Mouse (Mus musculus): ENCODE data around the gene Izumo1. TPM values are rescaled to one million over a fixed set of nuclear protein-coding genes. Genes with fewer than 3 reads are reported as not detected.

The Izumo1 gene
- total RNA-seq (2021) = not detected

GRCm38 (mm10) chr7:45621443-45621842 lies at the start of gene Izumo1:
TSS of gene Izumo1 (plus strand) at chr7:45621811.
- DNase-seq = no peak

- no peak for DNase-seq
Observed at GRCm38 (mm10) chr7:45571966-45572365, 49.6 kb upstream of the Izumo1 start.

GRCm38 (mm10) chr7:45573954-45574353 lies 47.7 kb upstream of the Izumo1 start:
- no peak for DNase-seq

DNA sequence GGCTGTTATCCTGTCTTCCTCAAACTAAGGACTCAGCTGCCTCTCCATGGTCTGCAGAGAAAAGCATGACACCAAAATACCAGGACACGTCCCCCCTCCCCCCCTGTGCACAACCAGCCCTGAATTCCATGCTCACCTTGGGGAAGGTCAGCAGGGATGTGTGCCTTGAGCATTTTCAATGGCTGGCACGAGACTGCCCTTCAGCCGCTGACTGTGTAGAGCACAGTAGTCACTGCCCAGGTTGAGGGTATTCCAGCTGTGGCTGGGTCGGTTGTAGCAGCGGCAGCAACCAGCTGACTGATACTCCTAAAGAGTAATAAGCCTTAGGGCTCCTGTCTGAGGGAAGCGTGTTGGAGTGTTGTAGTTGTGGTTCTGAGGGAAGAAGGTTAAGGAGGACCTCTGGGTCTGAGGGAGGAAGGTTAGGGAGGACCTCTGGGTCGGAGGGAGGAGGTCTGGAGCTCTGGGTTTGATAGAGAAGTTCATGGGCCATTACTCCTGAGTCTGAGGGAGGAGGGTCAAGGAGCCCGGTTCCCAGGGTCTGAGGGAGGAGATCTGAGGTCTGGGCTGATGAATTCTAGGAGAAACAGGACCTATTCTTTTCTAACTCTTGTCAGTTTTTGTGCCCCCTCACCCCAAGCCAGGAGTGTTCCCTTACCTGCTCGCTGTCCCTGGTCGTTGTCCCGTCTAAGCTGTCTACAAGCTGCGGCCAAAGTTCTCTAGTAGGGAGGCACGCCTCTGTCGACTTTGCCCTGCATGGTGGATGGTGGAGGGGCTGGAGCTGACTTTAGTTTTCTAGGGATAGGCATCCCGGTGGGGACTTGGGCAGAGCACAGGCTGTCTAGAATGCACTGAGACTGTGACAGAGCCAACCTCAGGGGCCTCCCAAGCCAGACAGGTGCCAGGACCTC lies 46.9 kb upstream of the Izumo1 start:
- DNase-seq = no peak

DNA sequence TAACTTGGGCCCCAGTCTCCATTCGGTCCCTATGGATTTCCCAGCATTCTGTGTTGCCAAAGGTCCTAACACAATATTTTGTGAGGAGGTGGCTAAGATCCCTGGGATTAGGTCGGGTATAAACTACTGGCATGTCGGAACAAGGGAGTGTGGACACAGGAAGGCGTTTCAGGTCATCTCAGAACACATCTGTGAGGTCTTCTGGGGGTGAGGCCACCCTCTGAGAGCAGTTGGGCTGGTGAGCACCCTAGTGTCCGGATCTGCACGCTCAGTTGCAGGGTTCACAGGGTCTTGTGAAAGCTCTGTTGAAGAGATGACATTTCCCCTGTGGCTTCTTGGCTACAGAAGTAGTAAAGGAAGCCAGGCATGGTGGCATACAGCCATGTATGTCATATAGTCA lies 35.7 kb upstream of the Izumo1 start:
- DNase-seq = no peak

GRCm38 (mm10) chr7:45587631-45588592 lies 33.7 kb upstream of the Izumo1 start:
- no peak for DNase-seq

DNA sequence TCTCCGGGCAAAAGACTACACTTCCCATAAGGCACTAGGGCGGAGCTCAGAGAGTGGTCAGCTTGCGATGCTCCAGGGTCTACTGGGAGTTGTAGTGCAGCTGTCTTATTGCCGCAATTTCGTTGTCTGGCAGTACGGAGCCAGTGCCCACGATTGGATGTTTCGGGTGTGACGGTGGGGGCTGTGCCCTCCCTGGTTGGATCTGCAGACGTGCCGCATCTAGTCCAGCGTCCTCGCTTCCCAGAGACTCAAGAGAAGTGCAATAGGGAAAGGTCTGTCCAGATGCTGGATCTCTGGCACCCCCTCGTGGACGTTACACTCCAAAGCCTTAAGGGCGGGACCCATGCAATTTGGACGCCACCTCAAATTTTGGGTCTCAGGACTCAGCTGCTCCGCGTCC lies 32.4 kb upstream of the Izumo1 start:
- peak; percentile 96 for DNase-seq

- no peak for DNase-seq
Observed at GRCm38 (mm10) chr7:45589898-45590297, 31.7 kb upstream of the Izumo1 start.

DNA sequence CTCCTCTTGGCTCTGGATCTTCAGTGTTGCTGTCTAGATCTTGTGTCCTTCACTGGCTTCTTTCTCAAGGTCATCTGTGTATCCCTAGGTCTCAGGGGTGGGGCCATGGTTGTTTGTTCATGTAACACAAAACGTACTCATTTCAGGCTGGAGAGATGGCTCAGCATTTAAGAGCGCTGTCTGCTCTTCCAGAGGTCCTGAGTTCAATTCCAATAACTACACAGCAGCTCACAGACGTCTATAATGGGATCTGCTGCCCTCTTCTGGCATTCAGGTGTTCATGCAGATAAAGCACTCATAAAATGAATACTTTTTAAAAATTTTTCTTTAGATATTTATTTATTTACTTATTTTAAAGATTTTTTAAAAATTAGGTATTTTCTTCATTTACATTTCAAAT lies 30.7 kb upstream of the Izumo1 start:
- DNase-seq = no peak

GRCm38 (mm10) chr7:45591880-45592279 lies 29.7 kb upstream of the Izumo1 start:
- DNase-seq = no peak

DNA sequence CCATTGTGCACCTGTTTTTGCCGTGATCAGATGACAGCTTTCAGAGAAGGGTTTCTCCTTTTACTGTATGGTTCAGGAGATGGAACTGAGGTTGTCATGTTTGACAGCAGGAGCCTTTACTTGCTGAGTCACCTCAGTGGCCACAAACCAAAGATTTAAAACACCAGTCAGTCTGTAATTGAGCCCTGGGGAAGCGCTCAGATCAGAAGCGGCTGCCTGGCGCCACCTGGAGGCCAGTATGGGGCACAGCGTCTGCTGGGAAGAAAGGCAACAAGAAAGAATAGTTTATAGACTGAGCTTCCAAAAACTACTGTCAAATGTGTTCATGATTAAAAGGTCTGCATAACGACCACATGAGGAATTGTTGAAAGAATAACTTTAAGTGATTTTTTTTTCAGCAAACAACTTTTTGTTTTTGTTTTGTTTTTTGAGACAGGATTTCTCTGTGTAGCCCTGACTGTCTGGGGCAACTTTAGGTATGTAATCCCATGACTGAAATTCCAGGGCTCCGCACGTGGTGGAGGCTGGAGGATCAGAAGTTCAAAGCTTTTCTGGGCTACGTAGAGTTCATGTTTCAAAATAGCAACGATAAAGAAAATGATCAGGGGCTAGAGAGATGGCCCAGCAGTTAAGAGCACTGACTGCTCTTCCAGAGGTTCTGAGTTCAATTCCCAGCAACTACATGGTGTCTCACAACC lies 28.3 kb upstream of the Izumo1 start:
- DNase-seq = peak; percentile 43 to 71

DNA sequence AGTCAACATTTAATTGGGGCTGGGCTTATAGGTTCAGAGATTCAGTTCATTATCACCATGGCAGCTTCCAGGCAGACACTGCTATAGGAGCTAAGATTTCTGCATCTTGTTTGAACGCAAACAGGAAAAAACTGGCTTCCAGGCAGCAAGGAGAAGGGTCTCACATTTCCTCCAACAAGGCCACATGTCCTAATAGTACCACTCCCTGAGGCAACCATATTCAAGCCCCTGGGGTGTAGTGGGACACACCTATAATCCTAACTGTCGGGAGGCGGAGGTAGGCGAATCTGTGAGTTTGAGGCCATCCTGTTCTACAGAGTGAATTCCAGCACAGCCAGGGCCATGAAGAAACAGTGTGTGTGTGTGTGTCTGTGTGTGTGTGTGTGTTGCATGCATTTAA lies 26.4 kb upstream of the Izumo1 start:
- DNase-seq = no peak

DNA sequence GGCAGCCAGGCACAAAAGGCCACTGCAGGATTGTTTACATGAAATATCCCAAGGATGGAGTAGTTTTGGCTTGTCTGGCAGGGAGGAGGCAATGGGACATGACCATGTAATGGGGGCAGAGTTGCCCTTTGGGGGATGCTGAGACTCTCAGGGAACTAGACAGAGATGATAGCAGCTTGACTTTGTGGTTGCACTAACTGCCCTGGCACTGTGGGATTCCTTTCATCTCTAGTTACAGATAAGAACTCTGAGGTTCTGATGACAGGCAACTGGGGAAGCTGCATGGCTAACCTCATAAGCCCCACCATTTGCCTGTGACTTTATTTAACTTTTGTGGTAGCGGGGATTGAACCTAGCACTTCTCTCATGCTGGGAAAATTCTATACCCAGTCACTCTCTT lies 25.5 kb upstream of the Izumo1 start:
- DNase-seq = no peak

- DNase-seq = no peak
Observed at GRCm38 (mm10) chr7:45597013-45597412, 24.6 kb upstream of the Izumo1 start.

DNA sequence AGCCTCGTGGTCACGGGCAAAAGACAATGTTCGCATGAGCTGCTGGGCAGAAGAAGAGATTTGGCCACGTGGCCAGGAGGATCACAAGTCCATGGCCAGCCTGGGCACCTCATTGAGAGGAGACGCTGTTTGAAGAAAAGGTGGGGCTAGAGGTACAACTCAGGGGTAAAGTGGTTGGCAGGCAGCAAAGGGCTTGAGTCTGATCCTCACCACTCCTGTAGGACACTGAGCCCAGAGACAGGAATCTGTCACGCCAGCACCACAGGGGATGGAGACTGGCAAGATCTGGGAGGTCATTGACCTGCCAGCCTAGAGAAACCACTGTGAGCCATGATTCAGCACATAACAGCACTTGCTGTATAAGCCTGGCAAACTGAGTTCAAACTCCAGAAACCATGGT lies 24.1 kb upstream of the Izumo1 start:
- DNase-seq = no peak

DNA sequence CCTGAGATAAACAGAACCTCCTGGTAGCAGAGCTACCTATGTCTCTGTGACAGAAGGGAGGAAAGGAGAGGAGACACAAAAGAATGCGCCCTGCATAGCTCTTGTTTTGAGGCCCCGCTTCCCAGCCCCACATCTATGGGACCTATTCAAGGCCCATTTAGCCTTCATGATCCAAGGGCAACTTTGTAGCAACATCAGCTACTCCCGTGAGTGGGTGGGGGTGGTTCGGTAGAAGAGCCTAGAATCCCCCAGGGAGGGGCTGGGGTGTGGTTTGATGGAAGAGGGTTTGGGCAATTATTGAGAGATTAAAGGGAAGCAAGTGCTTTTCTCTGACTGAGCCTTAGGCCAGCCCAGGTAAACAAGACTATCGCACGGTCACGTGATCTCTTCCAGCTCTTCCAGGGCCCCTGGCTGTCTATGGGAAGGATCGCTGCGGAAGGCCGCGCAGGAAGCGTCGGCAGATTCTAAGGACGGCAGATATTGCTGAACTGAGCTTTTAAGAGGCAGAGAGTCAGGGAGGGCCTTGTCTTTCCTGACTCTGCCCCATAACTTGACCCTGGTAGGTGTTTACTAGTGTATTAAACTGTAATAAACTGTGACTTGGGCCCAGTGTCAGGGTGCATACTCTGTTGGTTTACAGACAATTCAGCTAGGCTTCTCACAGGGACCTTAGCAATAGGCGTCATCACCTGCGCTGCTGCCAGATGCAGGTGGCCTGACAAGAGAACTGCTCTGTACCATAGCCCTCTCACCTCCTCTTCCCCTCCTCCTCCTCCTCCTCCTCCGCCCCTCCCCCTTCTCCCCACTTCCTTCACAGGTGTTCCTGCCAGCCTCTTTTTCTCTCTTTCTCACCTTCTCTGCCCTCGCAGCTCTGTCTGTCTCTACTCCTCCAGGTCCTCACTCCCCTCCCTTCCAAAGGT lies 22.4 kb upstream of the Izumo1 start:
- no peak for DNase-seq

- DNase-seq = no peak
Observed at GRCm38 (mm10) chr7:45605704-45606289, 15.8 kb upstream of the Izumo1 start.

GRCm38 (mm10) chr7:45609511-45609910 lies 12.1 kb upstream of the Izumo1 start:
- no peak for DNase-seq

DNA sequence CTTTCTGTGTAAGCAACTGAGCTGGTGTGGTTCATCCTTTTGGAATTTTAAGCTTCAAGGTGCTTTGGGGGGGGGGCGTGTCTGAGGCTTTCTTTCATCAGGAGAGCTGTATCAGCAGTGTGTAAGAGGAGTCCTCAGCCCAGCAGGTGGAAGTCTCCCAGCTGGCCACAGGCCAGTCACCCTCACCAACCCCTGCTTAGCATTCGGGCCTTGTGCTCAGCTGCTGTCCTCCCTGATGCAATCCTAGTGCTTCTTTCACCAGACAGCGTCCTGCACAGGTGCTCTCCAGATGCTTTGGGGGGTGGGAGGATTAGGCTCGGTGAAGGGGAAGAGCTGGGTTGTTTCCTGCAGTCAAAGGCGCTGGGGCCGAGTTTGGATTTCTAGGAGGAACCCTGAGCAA lies 5.3 kb upstream of the Izumo1 start:
- no peak for DNase-seq

- no peak for DNase-seq
Observed at GRCm38 (mm10) chr7:45617042-45617695, 4.4 kb upstream of the Izumo1 start, which contains the start of gene Fut1. TSS of gene Fut1 (plus strand) at chr7:45617289.

Measured in layer of hippocampus, postnatal 36 days (tissue).